Mouse (Mus musculus) forebrain, postnatal 0 days (tissue): Measurements from ENCODE around the gene Tmprss5. TPM values are rescaled to one million over a fixed set of nuclear protein-coding genes. Genes with fewer than 3 reads are reported as not detected.

Experiments
- ATAC-seq: fragments of 200-750 bp; cut with Nextera tagmentation; 2 replicates; pipeline ENCODE4 v1.8.0; 2017; ENCODE audit warnings: mild to moderate bottlenecking, moderate library complexity
- DNase-seq: peaks from one replicate; pipeline ENCODE4 v3.0.0-alpha.2; 2015
- H3K27ac ChIP-seq: fragments of 300-500 bp; sonication (generic); 2 replicates; pipeline ENCODE4 v1.5.1; 2014; ENCODE audit warnings: low read depth, mild to moderate bottlenecking, antibody characterized with exemption, low read length, moderate library complexity, mixed read lengths
- H3K27me3 ChIP-seq: fragments of 300-500 bp; sonication (generic); 2 replicates; pipeline ENCODE4 v1.6.1; 2014; ENCODE audit warnings: mild to moderate bottlenecking, low read length, mixed read lengths; ENCODE audit not compliant: insufficient read depth
- H3K36me3 ChIP-seq: fragments of 300-500 bp; sonication (generic); 2 replicates; pipeline ENCODE4 v1.6.1; 2014; ENCODE audit warnings: mild to moderate bottlenecking, moderate library complexity; ENCODE audit not compliant: insufficient read depth
- H3K4me1 ChIP-seq: fragments of 300-500 bp; sonication (generic); 2 replicates; pipeline ENCODE4 v1.6.1; 2014; ENCODE audit warnings: antibody characterized with exemption; ENCODE audit not compliant: insufficient read depth
- H3K4me2 ChIP-seq: fragments of 300-500 bp; sonication (generic); 2 replicates; pipeline ENCODE4 v1.6.1; 2014; ENCODE audit warnings: low read depth, mild to moderate bottlenecking, moderate library complexity
- H3K4me3 ChIP-seq: fragments of 300-500 bp; sonication (generic); 2 replicates; pipeline ENCODE4 v1.5.1; 2014; ENCODE audit warnings: low read depth, low read length, mixed read lengths
- H3K9ac ChIP-seq: fragments of 300-500 bp; sonication (generic); 2 replicates; pipeline ENCODE4 v1.6.1; 2014; ENCODE audit warnings: mild to moderate bottlenecking
- H3K9me3 ChIP-seq: fragments of 300-500 bp; sonication (generic); 2 replicates; pipeline ENCODE4 v1.6.1; 2016; ENCODE audit warnings: low read length
- CTCF ChIP-seq: sonication (generic); IDR thresholded peaks from 2 replicates; pipeline ENCODE4 v1.5.1; 2016; ENCODE audit warnings: antibody characterized with exemption, control low read depth, low read depth
- WGBS: fragments of 180-500 bp; shearing (Covaris S2); extraction: QIAGEN DNeasy Blood & Tissue Kit; methylation state at CpG from one replicate; pipeline ENCODE4 v1.1.7; 2014; 5-methylcytosine and 5-hydroxymethylcytosine counted together
- polyA plus RNA-seq: library from polyadenylated mRNA; unstranded; fragments of >200 nt; fragmentation: Nextera tagmentation; extraction: Ambion mirVana; gene quantifications from 2 replicates; pipeline ENCODE4 v1.2.1, GENCODE M21; 2015
- total RNA-seq: library from RNA; depleted of rRNA; stranded (reverse); fragments of >200 nt; gene quantifications from 2 replicates; pipeline ENCODE4 v1.2.3, GENCODE M21; 2014; rRNA removed

Tmprss5 gene
- 0.14 and 1.0 TPM in 2 replicates for total RNA-seq
- 0.88 and 1.4 TPM in 2 replicates for polyA plus RNA-seq

DNA sequence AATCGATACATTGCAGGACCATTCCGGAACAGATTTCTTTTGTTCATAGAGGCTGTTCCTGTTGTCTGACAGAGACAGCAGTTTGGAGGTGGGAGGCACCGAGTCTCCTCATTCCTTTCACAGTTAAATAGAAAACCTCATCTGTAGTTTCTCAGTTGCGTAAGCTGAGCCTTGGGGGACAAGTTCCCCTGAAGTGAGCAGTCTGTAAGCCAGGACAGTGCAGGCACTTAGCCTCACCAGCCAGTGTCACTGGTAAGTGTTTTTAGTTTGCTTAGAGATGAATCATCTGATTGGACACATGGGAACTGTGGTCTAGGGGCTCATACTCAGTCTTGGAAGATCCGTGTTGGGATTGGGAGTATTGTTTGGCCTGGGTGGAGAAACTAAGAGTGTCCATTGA lies at the start of gene Tmprss5:
Gene Tmprss5, plus strand, starts transcription at position 154 of the 400 bp plus-strand sequence.
- Histone ChIP-seq H3K27me3 (no peaks in the 10 kb centered on the region), H3K4me2 (no peak within 1 kb of the TSS), H3K9ac (no peak within 1 kb of the TSS), H3K36me3 (peaks cover 34% of the 10 kb centered on the region), H3K27ac (no peak within 1 kb of the TSS), H3K9me3 (no peaks in the 10 kb centered on the region), H3K4me3 (no peak within 1 kb of the TSS), H3K4me1 (no peaks in the 10 kb centered on the region)
- 53% methylated on average over 5 of the region's 5 CpGs for WGBS
- TF ChIP-seq CTCF, result no peak
- DNase-seq (peak; percentile 8), ATAC-seq (0 out of 2 replicates have a peak, but pooled peaks have one; percentile 16)

- Histone ChIP-seq H3K4me3 (no peak overlapping the region), H3K4me2 (no peak overlapping the region), H3K27me3 (no peaks in the 10 kb centered on the region), H3K9me3 (no peaks in the 10 kb centered on the region), H3K4me1 (no peaks in the 10 kb centered on the region), H3K36me3 (peaks cover 65% of the 10 kb centered on the region), H3K9ac (no peak overlapping the region), H3K27ac (no peak overlapping the region)
- no peak for TF ChIP-seq CTCF
- WGBS, result 92% methylated on average over 4 of the region's 4 CpGs
- DNase-seq, result no peak
- no peak for ATAC-seq
These were observed 46.3 kb upstream of the Tmprss5 start for GRCm38 (mm10) chr9:49034764-49035163.

GRCm38 (mm10) chr9:49050901-49051300 lies 30.2 kb upstream of the Tmprss5 start:
- H3K27ac ChIP-seq, result no peak overlapping the region
- no peak overlapping the region for H3K4me3 ChIP-seq
- H3K4me2 ChIP-seq, result no peak overlapping the region
- WGBS, result 76% methylated on average over 5 of the region's 5 CpGs
- H3K27me3 ChIP-seq, result no peaks in the 10 kb centered on the region
- ATAC-seq (no peak), DNase-seq (no peak)
- no peak for TF ChIP-seq CTCF
- no peaks in the 10 kb centered on the region for H3K36me3 ChIP-seq
- no peaks in the 10 kb centered on the region for H3K4me1 ChIP-seq
- no peaks in the 10 kb centered on the region for H3K9me3 ChIP-seq
- no peak overlapping the region for H3K9ac ChIP-seq

DNA sequence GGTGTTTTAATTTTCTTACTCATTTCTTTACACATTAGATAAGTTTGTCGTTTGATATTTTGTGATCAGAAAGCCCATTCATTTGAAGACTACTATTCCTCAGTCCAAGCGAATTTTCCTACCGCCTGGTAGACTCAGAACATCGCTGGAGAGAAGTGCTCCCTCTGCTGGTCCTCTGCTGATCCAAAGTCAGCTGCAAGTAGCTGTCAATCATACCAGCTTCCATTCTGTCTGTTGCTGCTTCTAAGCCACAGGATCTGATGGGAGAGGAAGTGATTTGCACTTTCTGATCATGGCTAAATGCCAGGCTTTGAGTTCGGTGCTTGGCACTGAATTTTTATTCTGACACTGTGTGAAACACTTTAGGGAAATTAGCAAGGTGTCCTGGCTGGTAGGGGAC lies 29.7 kb upstream of the Tmprss5 start:
- H3K4me1 ChIP-seq, result 0 out of 2 replicates have a peak, but pooled peaks cover 3% of the 10 kb centered on the region
- H3K4me3 ChIP-seq, result no peak overlapping the region
- ATAC-seq (peak; percentile 25; the same call in 1 of the 2 replicates), DNase-seq (peak; percentile 76)
- no peaks in the 10 kb centered on the region for H3K9me3 ChIP-seq
- H3K36me3 ChIP-seq, result no peaks in the 10 kb centered on the region
- H3K27ac ChIP-seq, result no peak overlapping the region
- H3K9ac ChIP-seq, result no peak overlapping the region
- H3K4me2 ChIP-seq, result no peak overlapping the region
- H3K27me3 ChIP-seq, result no peaks in the 10 kb centered on the region
- peak; percentile 83 for TF ChIP-seq CTCF
- 12% methylated on average over 5 of the region's 5 CpGs for WGBS

- H3K4me3 ChIP-seq, result no peak overlapping the region
- no peaks in the 10 kb centered on the region for H3K27me3 ChIP-seq
- 87% methylated on average over 3 of the region's 3 CpGs for WGBS
These were observed 27.0 kb upstream of the Tmprss5 start for GRCm38 (mm10) chr9:49054028-49054427.

GRCm38 (mm10) chr9:49055333-49056205 lies 25.5 kb upstream of the Tmprss5 start, which contains the start of gene Zw10:
Gene Zw10 (plus strand): TSS chr9:49055613.
- Histone ChIP-seq H3K9ac (peak within 1 kb of the TSS; percentile 65), H3K4me1 (peaks cover 3% of the 10 kb centered on the region; the same call in 1 of the 2 replicates), H3K27ac (peak within 1 kb of the TSS; percentile 64; the same call in 1 of the 2 replicates), H3K4me3 (peak within 1 kb of the TSS; percentile 83), H3K4me2 (peak within 1 kb of the TSS; percentile 75), H3K27me3 (no peaks in the 10 kb centered on the region), H3K36me3 (peaks cover 2% of the 10 kb centered on the region), H3K9me3 (no peaks in the 10 kb centered on the region)
- no peak for TF ChIP-seq CTCF
- WGBS, result 2% methylated on average over 53 of the region's 53 CpGs
- peak; percentile 97 for DNase-seq
- peak; percentile 100 for ATAC-seq

More at GRCm38 (mm10) chr9:49054028-49054427, 27.0 kb upstream of the Tmprss5 start:
- Histone ChIP-seq H3K9me3 (no peaks in the 10 kb centered on the region), H3K4me2 (no peak overlapping the region), H3K27ac (no peak overlapping the region), H3K4me1 (peaks cover 3% of the 10 kb centered on the region; the same call in 1 of the 2 replicates), H3K9ac (no peak overlapping the region), H3K36me3 (no peaks in the 10 kb centered on the region)
- ATAC-seq, result no peak
- no peak for DNase-seq
- TF ChIP-seq CTCF, result no peak

- no peaks in the 10 kb centered on the region for H3K4me1 ChIP-seq
- no peak overlapping the region for H3K9ac ChIP-seq
- H3K4me2 ChIP-seq, result no peak overlapping the region
- no peaks in the 10 kb centered on the region for H3K27me3 ChIP-seq
- peaks cover 68% of the 10 kb centered on the region for H3K36me3 ChIP-seq
- H3K9me3 ChIP-seq, result no peaks in the 10 kb centered on the region
- ATAC-seq (no peak), DNase-seq (no peak)
- H3K27ac ChIP-seq, result no peak overlapping the region
- no peak overlapping the region for H3K4me3 ChIP-seq
- TF ChIP-seq CTCF, result no peak
- 95% methylated on average over 3 of the region's 3 CpGs for WGBS
These were observed 4.2 kb upstream of the Tmprss5 start for GRCm38 (mm10) chr9:49076847-49077246.
